Mouse (Mus musculus) lung, embryonic 14.5 days (tissue): ENCODE data around the gene Ak9. TPM values are rescaled to one million over a fixed set of nuclear protein-coding genes. Genes with fewer than 3 reads are reported as not detected.

Experiments used
- ATAC-seq: fragments of 200-750 bp; cut with Nextera tagmentation; 2 replicates; pipeline ENCODE4 v1.8.0; 2017; ENCODE audit warnings: mild to moderate bottlenecking, moderate TSS enrichment, moderate library complexity; ENCODE audit not compliant: insufficient read depth
- DNase-seq: peaks from one replicate; pipeline ENCODE4 v3.0.0-alpha.2; 2015
- H3K27ac ChIP-seq: fragments of 300-500 bp; sonication (generic); 2 replicates; pipeline ENCODE4 v1.5.1; 2014; ENCODE audit warnings: low read depth, mild to moderate bottlenecking, moderate library complexity
- H3K27me3 ChIP-seq: fragments of 300-500 bp; sonication (generic); 2 replicates; pipeline ENCODE4 v1.6.1; 2014; ENCODE audit warnings: low read length, control low read depth; ENCODE audit not compliant: insufficient read depth
- H3K36me3 ChIP-seq: fragments of 300-500 bp; sonication (generic); 2 replicates; pipeline ENCODE4 v1.6.1; 2014; ENCODE audit warnings: control low read depth; ENCODE audit not compliant: insufficient read depth
- H3K4me1 ChIP-seq: fragments of 300-500 bp; sonication (generic); 2 replicates; pipeline ENCODE4 v1.6.1; 2014; ENCODE audit warnings: antibody characterized with exemption, control low read depth; ENCODE audit not compliant: insufficient read depth
- H3K4me2 ChIP-seq: fragments of 300-500 bp; sonication (generic); 2 replicates; pipeline ENCODE4 v1.6.1; 2014; ENCODE audit warnings: mild to moderate bottlenecking
- H3K4me3 ChIP-seq: fragments of 300-500 bp; sonication (generic); 2 replicates; pipeline ENCODE4 v1.5.1; 2014; ENCODE audit warnings: low read depth, low read length
- H3K9ac ChIP-seq: fragments of 300-500 bp; sonication (generic); 2 replicates; pipeline ENCODE4 v1.6.1; 2014
- H3K9me3 ChIP-seq: fragments of 300-500 bp; sonication (generic); 2 replicates; pipeline ENCODE4 v1.6.1; 2016; ENCODE audit warnings: low read depth, low read length, control low read depth
- CTCF ChIP-seq: IDR thresholded peaks from 2 replicates; pipeline ENCODE4 v1.5.1; 2016; ENCODE audit warnings: antibody characterized with exemption, low read depth
- WGBS: fragments of 180-500 bp; shearing (Covaris S2); extraction: QIAGEN DNeasy Blood & Tissue Kit; methylation state at CpG from one replicate; pipeline ENCODE4 v1.1.7; 2014; 5-methylcytosine and 5-hydroxymethylcytosine counted together
- polyA plus RNA-seq: library from polyadenylated mRNA; unstranded; fragments of >200 nt; fragmentation: Nextera tagmentation; extraction: Ambion mirVana; gene quantifications from 2 replicates; pipeline ENCODE4 v1.2.1, GENCODE M21; 2014

Gene Ak9
- polyA plus RNA-seq, 1 experiment from 2014 or later = not detected

DNA sequence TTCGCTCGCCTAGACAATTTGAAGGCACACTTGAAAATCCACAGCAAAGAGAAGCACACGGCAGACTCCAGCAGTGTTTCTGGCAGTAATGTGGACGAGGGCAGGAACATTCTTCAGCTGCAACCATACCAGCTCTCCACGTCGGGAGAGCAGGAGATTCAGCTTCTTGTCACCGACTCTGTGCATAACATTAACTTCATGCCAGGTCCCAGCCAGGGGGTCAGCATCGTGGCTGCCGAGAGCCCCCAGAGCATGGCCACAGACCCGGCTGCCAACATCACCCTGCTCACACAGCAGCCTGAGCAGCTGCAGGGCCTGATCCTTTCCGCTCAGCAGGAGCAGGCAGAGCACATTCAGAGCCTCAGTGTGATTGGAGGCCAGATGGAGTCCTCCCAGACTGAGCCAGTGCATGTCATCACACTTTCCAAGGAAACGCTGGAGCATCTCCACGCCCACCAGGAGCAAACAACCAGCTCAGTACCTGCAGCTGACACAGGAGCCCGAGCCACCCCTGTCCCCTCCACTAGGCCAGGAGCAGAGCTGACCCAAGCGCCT lies 160.7 kb downstream of the Ak9 start:
- no peak for ATAC-seq
- Histone ChIP-seq H3K4me1 (no peaks in the 10 kb centered on the region), H3K27ac (no peak overlapping the region), H3K9ac (no peak overlapping the region), H3K4me3 (no peak overlapping the region), H3K36me3 (peaks cover 32% of the 10 kb centered on the region), H3K4me2 (no peak overlapping the region), H3K27me3 (no peaks in the 10 kb centered on the region), H3K9me3 (no peaks in the 10 kb centered on the region)
- no peak for TF ChIP-seq CTCF
- WGBS = 56% methylated on average over 15 of the region's 15 CpGs
- DNase-seq = no peak

GRCm38 (mm10) chr10:41467325-41467724 lies 163.5 kb downstream of the Ak9 start:
- H3K27ac ChIP-seq = no peak overlapping the region
- ATAC-seq (no peak), DNase-seq (no peak)
- WGBS = 44% methylated on average over 6 of the region's 6 CpGs
- H3K9ac ChIP-seq = no peak overlapping the region
- H3K4me2 ChIP-seq = no peak overlapping the region
- H3K4me1 ChIP-seq = no peaks in the 10 kb centered on the region
- TF ChIP-seq CTCF = no peak
- peaks cover 20% of the 10 kb centered on the region for H3K36me3 ChIP-seq
- H3K4me3 ChIP-seq = no peak overlapping the region
- no peaks in the 10 kb centered on the region for H3K27me3 ChIP-seq
- no peaks in the 10 kb centered on the region for H3K9me3 ChIP-seq

GRCm38 (mm10) chr10:41470693-41471092 lies 166.9 kb downstream of the Ak9 start:
- no peak overlapping the region for H3K4me2 ChIP-seq
- no peaks in the 10 kb centered on the region for H3K9me3 ChIP-seq
- no peak for ATAC-seq
- no peak for TF ChIP-seq CTCF
- no peak overlapping the region for H3K9ac ChIP-seq
- 79% methylated on average over 3 of the region's 3 CpGs for WGBS
- H3K4me3 ChIP-seq = no peak overlapping the region
- peaks cover 8% of the 10 kb centered on the region; the same call in 1 of the 2 replicates for H3K4me1 ChIP-seq
- no peak overlapping the region for H3K27ac ChIP-seq
- 0 out of 2 replicates have a peak, but pooled peaks cover 3% of the 10 kb centered on the region for H3K36me3 ChIP-seq
- H3K27me3 ChIP-seq = no peaks in the 10 kb centered on the region
- DNase-seq = no peak

DNA sequence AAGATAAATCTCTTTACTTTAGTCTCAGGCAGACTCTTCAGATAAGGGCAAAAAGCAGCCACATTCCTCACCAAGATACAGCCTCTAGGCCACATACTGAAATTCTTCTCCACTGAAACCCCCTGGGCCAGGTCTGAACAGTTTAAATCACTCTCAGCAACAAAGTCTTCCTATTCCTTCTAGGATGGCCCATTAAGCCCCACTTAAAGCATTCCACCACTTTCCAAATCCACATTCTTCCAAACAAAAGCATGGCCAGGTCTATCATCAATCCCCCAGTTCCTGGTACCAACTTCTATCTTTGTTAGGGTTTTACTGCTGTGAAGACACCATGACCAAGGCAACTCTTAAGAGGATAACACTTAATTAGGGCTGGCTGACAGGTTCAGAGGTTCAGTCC lies 168.8 kb downstream of the Ak9 start:
- Histone ChIP-seq H3K27ac (no peak overlapping the region), H3K4me2 (no peak overlapping the region), H3K9ac (no peak overlapping the region), H3K27me3 (no peaks in the 10 kb centered on the region), H3K9me3 (no peaks in the 10 kb centered on the region), H3K4me1 (peaks cover 8% of the 10 kb centered on the region; the same call in 1 of the 2 replicates), H3K4me3 (no peak overlapping the region), H3K36me3 (0 out of 2 replicates have a peak, but pooled peaks cover 3% of the 10 kb centered on the region)
- ATAC-seq = no peak
- DNase-seq = no peak
- no peak for TF ChIP-seq CTCF

- WGBS = 72% methylated on average over 5 of the region's 5 CpGs
- Histone ChIP-seq H3K4me2 (no peak overlapping the region), H3K4me1 (peaks cover 9% of the 10 kb centered on the region), H3K36me3 (0 out of 2 replicates have a peak, but pooled peaks cover 3% of the 10 kb centered on the region), H3K9me3 (no peaks in the 10 kb centered on the region), H3K27me3 (no peaks in the 10 kb centered on the region), H3K27ac (no peak overlapping the region), H3K9ac (no peak overlapping the region), H3K4me3 (no peak overlapping the region)
- TF ChIP-seq CTCF = no peak
- ATAC-seq (no peak), DNase-seq (no peak)
These were observed 169.2 kb downstream of the Ak9 start for GRCm38 (mm10) chr10:41472962-41473481.

DNA sequence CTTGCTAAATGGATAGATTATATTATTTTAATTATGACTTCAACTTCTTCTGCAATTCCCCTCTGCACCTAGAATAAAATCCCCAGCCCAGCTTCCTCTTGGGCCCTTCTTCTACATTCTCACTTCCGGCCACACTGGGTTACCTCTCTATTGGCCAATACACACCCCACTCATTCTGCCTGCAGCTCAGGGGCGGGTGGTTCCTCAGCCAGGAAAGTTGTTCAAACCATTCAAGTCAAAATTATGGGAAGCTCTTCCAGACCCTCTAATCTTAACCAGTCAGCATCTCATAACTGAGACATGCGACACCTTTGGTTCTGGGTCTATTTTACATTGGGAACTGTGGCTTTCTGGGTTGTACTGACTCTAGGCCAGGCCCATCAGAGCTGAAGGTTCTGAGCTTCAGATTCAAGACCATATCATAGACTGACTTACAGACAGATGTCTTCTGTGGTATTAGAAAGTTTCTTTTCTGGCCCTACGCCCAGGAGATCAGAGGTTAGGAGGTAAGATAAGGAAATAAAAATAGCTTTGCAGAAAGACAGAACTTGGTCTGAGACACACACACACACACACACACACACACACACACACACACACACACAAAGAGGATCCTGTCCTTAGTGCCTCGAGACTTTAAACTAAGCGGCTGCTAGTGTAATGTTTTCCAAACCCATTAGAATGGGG lies 170.1 kb downstream of the Ak9 start:
- Histone ChIP-seq H3K27me3 (no peaks in the 10 kb centered on the region), H3K4me1 (peaks cover 12% of the 10 kb centered on the region), H3K4me2 (no peak overlapping the region), H3K9ac (no peak overlapping the region), H3K36me3 (peaks cover 5% of the 10 kb centered on the region; the same call in 1 of the 2 replicates), H3K4me3 (no peak overlapping the region), H3K27ac (0 out of 2 replicates have a peak overlapping the region, but pooled peaks have one; percentile 30), H3K9me3 (no peaks in the 10 kb centered on the region)
- TF ChIP-seq CTCF = no peak
- DNase-seq = peak; percentile 70
- WGBS = 56% methylated on average over 6 of the region's 6 CpGs
- no peak for ATAC-seq

DNA sequence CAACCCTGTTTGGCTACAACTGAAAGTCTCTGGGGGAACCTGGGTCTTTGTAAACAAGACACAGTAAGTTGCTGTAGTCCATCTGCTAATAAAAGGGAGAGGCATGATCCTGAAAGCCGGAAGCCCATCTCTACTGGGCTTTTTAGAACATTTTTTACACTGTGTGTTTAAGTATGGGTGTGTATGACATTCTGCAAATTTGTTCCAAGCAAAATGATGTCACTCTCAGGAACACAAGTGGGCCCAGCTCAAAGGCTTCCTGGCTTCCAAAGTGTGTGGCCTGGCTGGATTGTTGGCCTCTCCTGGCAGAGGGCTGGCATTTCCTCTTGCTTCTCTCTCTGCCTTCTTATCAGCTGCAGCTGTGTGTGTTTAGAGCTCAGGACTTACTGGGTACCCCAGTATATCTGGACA lies 171.2 kb downstream of the Ak9 start:
- 33% methylated on average over 1 of the region's 1 CpGs for WGBS
- peak overlapping the region; percentile 83 for H3K4me2 ChIP-seq
- no peaks in the 10 kb centered on the region for H3K27me3 ChIP-seq

More for the DNA sequence above, 171.2 kb downstream of the Ak9 start:
- Histone ChIP-seq H3K9ac (no peak overlapping the region), H3K4me1 (peaks cover 12% of the 10 kb centered on the region), H3K27ac (peak overlapping the region; percentile 95), H3K36me3 (peaks cover 13% of the 10 kb centered on the region), H3K4me3 (no peak overlapping the region), H3K9me3 (no peaks in the 10 kb centered on the region)
- DNase-seq = peak; percentile 52
- no peak for ATAC-seq
- no peak for TF ChIP-seq CTCF
